Mouse (Mus musculus) ZHBTc4 (cell line): ENCODE measurements around the gene Dyrk2.
A peak's percentile ranks its signal among the peaks of the same experiment; 100 is the strongest.

Experiments used
- DNase-seq: peaks from one replicate; pipeline ENCODE4 v3.0.0-alpha.2; 2011; ENCODE audit warnings: low read depth, low spot score

Dyrk2 gene

GRCm38 (mm10) chr10:118846991-118847545, 22.9 kb downstream of the Dyrk2 start:
- DNase-seq, result no peak

DNA sequence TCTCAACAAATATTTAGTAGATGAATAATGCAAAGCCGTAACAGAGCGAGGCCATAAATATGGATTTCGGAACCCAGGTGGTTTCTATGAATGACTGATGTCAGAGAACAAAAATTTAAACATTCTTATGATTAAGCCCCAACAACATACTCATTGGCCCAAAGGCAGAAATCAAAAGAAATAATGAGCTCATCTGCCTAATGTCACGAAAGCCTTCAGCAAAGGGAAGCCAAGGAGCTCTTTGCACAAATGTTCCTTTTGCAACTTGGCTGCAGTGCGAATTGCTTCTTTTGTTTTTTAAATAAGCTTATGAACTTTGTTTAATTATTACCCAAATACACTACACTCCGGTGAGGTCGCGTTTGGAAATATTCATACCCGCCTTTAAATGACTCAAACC, 29.4 kb downstream of the Dyrk2 start:
- DNase-seq, result no peak

- DNase-seq, result peak; percentile 16
Observed at GRCm38 (mm10) chr10:118839343-118840141, 30.5 kb downstream of the Dyrk2 start.

GRCm38 (mm10) chr10:118837636-118838035, 32.4 kb downstream of the Dyrk2 start:
- no peak for DNase-seq

GRCm38 (mm10) chr10:118831190-118831589, 38.8 kb downstream of the Dyrk2 start:
- DNase-seq, result no peak

DNA sequence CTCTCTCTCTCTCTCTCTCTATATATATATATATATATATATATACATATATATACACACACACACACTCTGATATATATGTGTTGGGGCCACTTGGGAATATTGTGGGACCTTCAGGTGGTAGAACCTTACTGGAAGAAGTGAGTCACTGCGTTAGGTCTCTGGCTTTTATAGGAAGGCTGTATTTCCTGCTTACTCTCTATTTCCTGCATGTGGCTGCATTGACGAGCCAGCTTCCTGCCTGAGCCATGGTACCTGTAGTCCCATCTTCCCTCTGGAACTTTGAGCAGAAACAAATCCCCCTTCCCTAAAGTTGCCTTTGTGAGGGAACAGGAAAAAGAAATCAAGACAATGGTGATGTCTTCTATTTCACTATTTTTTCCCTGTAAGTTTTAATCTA, 40.4 kb downstream of the Dyrk2 start:
- DNase-seq, result no peak

DNA sequence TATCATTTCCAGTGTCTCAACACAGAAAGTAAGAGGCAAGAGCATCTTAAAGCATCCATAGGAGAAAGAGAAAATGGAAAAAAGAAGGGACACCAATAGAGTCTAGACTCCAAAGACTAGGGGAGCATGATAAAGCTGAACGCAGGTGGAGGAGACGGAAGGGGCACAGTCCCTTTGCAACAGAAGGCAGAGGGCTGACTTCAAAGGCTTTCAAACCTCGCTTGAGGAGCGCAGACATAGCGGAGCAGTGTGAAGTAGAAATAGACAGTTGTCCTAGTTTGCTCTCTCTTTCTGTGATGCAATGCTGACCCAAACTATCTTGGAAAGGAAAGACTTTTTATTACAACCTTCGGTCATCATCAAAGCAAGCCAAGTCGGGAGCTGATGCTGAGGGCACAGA, 42.9 kb downstream of the Dyrk2 start:
- DNase-seq, result no peak

- no peak for DNase-seq
Observed at GRCm38 (mm10) chr10:118824830-118825229, 45.2 kb downstream of the Dyrk2 start.

DNA sequence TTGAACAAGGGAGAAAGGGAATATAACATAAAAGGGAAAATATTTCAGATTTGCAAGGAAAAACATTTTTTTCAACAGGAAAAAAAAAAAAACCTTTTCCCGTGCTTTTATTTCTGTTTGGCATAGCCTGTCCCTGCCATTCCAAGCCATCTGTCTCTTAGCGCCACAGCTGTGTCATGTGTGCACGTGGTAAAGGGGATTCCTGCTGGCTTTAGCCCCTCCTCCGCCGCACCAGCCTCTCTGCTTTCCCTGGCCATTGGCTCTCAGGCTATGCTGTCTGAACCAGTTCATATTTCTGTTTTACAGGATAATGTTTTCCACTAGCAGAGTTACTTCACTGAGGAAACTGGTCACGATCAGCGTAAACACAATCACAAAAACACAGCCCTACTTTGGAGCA, 49.1 kb downstream of the Dyrk2 start:
- DNase-seq, result no peak

GRCm38 (mm10) chr10:118819846-118820245, 50.2 kb downstream of the Dyrk2 start:
- no peak for DNase-seq

GRCm38 (mm10) chr10:118817089-118817488, 52.9 kb downstream of the Dyrk2 start:
- DNase-seq, result no peak

DNA sequence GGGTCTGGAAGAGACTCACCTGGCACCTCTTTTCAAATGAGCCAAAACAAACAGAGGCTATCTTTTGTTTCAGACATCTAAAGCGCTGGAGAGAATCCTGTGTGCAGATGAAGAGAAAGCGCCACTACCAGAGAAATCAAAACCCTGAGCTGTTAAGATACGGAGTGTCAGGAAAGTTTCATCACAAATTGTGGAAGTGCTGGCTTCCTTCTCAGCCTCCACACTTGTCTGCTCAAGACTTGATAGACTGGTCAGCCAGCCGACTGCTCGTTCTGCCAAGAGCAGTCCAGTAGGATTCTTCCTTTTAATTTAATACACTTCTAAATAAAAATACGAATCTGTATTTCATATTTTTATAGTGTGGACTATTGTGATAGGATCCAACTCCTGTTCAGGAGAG, 58.1 kb downstream of the Dyrk2 start:
- no peak for DNase-seq

- DNase-seq, result no peak
Observed at GRCm38 (mm10) chr10:118810908-118811711, 58.9 kb downstream of the Dyrk2 start.
